Mouse (Mus musculus) cerebellum, postnatal 25 days (tissue): ENCODE results near the gene Arg1.

Source experiments
- DNase-seq, 2 experiments: peaks; one replicate each; pipeline ENCODE4 v3.0.0; 2021; ENCODE audit warnings: mixed read lengths in 2 of 2

The Arg1 gene

GRCm38 (mm10) chr10:24926962-24927720 is at the start of gene Arg1:
Gene Arg1, minus strand, starts transcription at chr10:24927484.
- no peak for DNase-seq

- DNase-seq, result no peak
These were observed 46.7 kb upstream of the Arg1 start for GRCm38 (mm10) chr10:24973845-24974514.

DNA sequence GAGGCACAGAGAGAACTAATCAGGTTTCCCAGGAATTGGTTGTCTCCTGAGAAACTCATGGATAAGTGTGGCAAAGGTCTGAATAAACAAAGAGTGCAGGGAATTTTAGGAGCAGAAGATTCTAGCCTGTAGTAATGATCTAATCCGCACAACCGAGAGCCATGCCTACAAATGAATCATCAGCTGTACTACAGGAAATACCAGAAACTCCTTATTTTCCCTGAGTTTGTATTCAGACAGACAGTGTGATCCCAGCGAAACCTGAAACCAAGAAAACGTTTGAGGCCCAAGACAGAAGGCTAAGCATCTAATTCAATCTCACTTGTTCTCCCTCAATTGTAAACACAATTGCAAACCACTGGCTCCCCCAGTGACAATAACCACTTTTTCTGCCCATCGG is 46.1 kb upstream of the Arg1 start:
- no peak for DNase-seq

- DNase-seq, result no peak
These were observed 45.6 kb upstream of the Arg1 start for GRCm38 (mm10) chr10:24972923-24973322.

DNA sequence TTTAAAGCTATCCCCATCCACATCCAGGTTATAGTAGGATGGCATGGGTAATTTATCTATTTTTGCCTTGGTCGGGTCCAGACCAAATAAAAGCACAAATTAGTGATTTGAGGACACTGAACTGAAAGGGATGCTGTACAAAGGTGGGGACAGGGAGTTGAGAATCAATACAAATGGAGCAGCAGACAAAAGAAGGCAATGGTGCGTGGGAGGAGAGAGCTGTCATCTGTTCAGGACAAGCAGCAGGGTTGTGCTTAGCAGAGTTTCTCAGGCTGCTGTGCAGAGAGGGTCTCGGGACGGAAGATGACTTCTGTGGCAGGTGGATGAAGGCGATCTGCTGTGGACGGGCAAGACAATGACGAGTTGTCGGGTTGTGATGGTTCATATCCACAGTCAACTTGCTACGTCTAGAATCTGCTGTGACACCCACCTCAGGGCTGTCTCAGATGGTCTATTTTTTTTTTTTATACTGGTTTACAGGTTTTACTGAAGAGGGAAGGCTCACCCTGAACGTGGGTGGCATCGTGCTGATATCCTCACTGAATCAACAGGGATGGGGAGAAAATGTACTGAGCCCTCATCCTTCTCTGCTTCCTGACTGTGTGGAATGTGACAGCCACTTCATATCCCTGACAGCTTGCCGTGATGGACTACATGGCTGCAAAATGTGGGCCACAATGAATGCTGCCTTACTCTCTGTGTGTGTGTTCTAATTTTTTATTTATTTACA is 38.7 kb upstream of the Arg1 start:
- DNase-seq, result no peak

DNA sequence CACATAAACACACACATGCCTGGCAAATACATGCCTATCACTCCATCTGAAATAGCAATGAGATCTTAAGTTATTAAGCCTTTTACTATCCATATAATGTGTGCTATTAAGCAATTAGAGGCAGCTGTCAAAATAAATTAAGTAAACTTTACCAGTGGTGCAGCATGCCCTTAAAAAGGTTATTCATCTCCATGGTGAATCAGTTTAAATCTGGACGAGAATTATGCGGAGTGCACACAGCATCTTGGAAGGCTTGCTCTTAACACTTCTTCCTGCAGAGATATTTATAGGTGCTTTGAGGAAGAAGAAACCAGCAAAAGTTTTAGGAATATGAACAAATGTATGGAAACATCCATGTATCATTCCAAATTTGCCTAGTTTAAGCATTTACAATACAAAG is 34.6 kb upstream of the Arg1 start:
- no peak for DNase-seq

- DNase-seq, result no peak
These were observed 33.8 kb upstream of the Arg1 start for GRCm38 (mm10) chr10:24961112-24961511.

DNA sequence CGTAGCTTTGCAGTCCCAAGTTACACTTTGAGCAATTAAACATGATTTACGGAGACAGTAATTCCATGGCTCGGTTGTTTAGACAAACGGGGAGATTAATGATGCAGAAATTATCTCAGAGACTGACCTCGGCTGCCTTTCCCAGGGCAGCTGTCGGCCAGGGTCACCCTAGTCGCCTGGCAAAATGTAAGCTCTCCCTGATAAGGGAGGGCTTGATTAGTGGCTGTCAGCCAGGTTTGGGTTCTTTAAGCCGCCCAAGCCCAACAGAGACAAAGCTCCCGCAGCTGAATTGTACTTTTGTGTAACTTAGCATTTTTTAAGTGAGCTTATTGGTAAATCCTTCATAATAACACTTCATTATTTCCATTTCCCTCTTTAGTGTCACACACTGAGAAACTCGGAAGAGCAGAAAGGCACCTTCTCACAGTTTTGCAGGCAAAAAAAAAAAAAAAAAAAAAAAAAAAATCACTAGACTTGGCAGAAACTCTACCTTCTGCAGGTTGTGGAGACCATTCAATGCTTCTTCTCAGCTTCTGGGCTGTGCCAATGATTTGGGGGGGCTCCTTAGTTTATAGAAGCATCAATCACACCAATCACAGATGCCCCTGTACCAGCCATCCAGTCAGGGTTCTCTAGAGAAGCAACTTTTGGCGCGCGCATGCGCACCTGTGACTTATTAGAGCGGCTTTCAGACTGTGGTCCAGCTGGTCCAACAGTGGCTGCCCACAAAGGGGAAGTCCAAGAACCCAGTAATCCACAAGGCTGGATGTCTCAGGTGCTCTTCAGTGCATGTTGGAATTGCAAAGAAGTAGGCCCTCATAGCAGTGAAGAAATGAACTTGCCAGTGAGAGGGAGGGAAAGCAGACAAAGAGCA is 32.0 kb upstream of the Arg1 start:
- DNase-seq, result no peak

GRCm38 (mm10) chr10:24958280-24959042 is 31.2 kb upstream of the Arg1 start:
- DNase-seq, result no peak

- DNase-seq, result no peak
These were observed 26.6 kb upstream of the Arg1 start for GRCm38 (mm10) chr10:24953876-24954275.

DNA sequence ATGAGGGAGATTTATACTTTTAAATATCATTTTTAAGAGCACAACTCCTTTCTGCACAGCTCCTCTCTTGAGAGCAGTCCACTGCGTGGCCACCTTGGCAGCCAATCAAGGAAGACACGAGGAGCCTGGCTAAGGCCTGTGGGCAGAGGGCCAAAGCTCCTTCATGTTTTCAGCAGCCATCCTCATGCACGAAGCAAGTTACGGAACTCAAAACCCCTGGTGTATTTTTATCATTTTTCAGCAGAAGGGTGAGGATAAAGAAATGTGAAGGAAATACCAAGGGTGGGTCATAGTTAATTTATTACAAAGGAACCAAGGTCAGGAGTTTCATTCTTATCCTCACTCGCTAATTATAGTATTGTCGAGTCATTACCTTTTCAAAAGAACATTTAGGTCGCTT is 25.3 kb upstream of the Arg1 start:
- peak; percentile 42 to 73 for DNase-seq

DNA sequence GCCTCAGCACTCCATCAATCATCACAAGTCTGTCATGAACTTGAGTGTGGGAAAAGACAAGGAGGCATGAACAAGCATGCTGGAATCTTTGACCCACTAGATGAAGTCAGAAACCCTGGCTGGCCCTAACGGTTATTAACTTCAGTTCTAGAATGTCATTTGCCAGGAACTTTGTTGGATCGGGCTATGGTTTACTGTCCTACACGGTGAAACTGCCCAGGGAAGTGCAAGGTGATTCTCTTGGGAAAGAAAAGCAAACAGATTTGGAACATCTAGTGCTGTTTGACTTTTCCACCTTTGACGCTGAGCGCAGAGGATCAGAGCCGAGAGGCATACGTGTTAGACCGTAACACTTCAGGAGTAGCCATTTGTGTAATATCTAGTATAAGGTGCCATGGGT is 24.3 kb upstream of the Arg1 start:
- DNase-seq, result no peak

- DNase-seq, result no peak
These were observed 22.9 kb upstream of the Arg1 start for GRCm38 (mm10) chr10:24950223-24950622.

DNA sequence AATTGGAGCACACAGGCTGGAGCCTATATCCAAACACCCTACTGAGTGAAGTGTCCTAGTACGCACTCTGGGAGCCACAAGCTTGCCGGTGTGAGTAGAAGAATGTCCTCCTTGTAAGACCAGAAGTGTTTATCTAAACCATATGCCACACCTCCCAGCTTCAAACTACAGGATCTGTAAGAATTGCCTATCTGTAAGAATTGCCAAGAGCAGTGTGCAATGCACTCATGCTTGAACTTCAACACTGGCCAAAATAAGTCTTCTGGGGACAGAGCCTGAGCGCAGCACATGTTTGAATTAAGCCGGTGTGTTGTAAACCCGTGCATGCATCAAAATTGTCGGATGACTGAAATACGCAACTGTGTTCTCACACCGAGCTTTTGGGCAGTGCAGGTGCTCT is 21.0 kb upstream of the Arg1 start:
- no peak for DNase-seq

DNA sequence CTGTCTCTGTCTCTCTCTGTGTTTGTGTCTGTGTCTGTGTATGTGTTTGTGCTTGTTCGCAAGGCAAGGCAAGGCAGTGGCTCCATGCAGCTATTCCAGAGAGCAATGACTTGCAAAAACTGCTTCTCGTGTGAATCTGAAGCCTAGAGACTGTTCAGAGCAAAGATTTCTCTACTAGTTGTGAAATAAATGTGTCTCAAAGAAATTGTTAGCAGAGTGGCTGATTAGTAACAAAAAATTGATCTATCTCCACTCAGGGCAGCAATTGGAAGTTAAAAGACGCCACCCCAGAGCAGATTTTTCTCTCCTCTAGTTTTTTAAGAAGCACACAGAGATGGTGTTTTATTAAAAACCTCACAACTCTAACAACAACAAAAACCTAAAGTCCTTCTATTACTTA is 20.6 kb upstream of the Arg1 start:
- no peak for DNase-seq

DNA sequence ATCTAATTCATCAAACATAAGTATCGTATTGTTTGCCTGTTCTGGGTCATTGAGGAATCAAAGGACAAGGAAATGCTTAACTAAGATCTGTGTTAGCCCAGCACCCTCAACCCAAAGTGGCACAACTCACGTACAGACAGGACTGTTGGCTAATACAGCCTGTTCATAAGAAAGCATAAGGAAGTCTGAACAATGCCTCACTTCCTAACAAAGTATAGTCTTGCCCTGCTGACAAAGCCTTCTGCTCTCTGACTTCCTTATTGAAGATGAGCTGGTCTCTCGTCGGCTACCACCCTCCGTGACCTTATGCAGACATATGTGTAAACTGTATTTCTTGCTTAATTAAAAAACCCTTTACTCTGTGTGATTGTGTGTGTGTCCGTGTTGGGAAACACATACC is 2.9 kb upstream of the Arg1 start:
- DNase-seq, result no peak

GRCm38 (mm10) chr10:24928072-24928471 is 788 bp upstream of the Arg1 start:
- DNase-seq, result no peak

GRCm38 (mm10) chr10:24926380-24926779 is 904 bp downstream of the Arg1 start:
- no peak for DNase-seq

DNA sequence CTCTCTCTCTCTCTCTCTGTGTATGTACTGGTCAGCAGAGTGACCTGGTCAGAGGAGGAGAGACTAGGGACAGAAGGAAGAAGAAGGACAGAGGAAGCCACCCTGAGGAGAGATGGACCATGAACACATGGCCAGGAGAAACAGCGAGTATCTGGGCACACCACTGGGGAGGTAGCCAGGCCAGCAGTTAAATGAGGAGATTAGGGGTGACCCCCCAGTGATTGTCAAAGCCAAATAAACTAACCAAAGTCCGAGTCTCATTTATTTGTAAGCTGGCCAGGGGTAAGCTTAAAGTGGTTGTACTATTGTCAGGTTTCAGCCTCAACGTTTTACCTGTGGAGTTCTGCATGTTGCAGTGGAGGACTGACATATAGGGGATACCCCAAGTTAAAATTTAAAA is 3.0 kb downstream of the Arg1 start:
- no peak for DNase-seq

- DNase-seq, result no peak
These were observed 4.3 kb downstream of the Arg1 start for GRCm38 (mm10) chr10:24922977-24923376.

GRCm38 (mm10) chr10:24915486-24915885 is 11.8 kb downstream of the Arg1 start:
- no peak for DNase-seq

GRCm38 (mm10) chr10:24912576-24912975 is 14.7 kb downstream of the Arg1 start:
- DNase-seq, result no peak
